ENCODE assay signal across 8 mouse cellular contexts in the genomic region with DNA sequence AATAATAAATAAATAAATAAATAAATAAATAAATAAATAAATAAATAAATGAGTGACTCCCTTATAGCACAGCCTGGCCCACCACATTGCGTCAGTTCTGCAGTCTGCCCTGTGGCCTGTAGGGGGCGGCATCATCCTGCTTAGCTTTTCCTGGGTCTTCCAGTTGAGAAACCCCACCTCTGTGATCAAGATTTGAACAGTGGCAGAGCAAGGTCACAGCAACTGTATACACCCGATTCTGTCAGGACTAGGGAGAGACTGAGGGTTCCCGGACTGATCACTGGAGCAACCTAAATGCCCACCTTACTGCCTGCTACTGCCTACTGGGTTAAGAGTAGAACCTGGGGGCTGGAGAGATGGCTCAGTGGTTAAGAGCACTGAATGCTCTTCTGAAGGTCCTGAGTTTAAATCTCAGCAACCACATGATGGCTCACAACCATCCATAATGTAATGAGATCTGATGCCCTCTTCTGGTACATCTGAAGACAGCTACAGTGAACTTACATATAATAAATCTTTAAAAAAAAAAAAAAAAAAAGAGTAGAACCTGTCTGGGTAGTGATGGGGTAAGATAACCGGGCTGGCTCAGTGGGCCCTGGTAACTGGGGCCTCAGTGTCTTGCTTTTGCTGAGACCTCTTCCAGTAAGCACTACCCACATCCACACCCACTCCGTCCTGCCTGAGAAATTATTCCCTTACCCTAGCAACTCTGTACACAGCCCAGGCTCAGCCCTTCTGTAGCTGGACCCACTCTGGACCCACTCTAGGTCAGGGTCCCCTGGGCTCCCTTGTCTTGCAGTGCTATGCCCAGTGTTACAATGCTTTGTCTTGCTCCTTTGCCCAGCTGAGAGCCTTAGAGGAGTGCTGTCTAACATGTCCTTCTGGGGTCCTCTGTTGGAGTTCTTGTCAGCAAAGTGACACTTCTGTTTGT. TPM values are rescaled to one million over a fixed set of nuclear protein-coding genes. Genes with fewer than 3 reads are reported as not detected.
A peak's percentile ranks its signal among the peaks of the same experiment; 100 is the strongest.
DNase-seq lines count a peak whose midpoint lies in the region; ATAC-seq and TF ChIP-seq lines count a peak whose summit lies in the region.

No protein-coding gene starts in this region.

- H3K4me3 ChIP-seq in E14TG2a.4 (replicated peaks; ENCODE audit: low read length), result no peak overlapping the region
- no peak overlapping the region for H3K4me3 ChIP-seq in liver, postnatal 0 days (ENCODE audit: low read depth, low read length)

- 28% methylated on average over 6 of the region's 6 CpGs for WGBS in liver, postnatal 0 days (ENCODE audit: insufficient replicate concordance)

- no peak overlapping the region for H3K9ac ChIP-seq in liver, postnatal 0 days (replicated peaks)

- 0 out of 2 replicates have a peak, but pooled peaks have one; percentile 57 for ATAC-seq in erythroid progenitor cell, adult 5-6 weeks (replicated peaks; ENCODE audit: low FRiP score, poor library complexity, severe bottlenecking)
- peak; percentile 59 for ATAC-seq in liver, postnatal 0 days

- intact Hi-C loops in heart, postnatal 25 days (cut with DNase I), result loop anchor here (1.0 to 5.0 kb wide), 2 partner anchors 37 to 76 kb away; no protein-coding TSS in a partner anchor

- TF ChIP-seq EP300 in liver, postnatal 0 days (IDR thresholded peaks at IDR 0.05; ENCODE audit: low read depth), result no peak

- peak; percentile 71 for DNase-seq in adrenal gland, postnatal 25 days
- DNase-seq in heart, postnatal 25 days (ENCODE audit: low spot score), result peak; percentile 70
- DNase-seq in layer of hippocampus, adult 18-20 months (ENCODE audit: low spot score in 2 of 2), result peak; percentile 54 to 84
- DNase-seq in liver, postnatal 0 days, result peak; percentile 89
- peak; percentile 31 for DNase-seq in ovary, postnatal 10 days (ENCODE audit: low spot score)
- DNase-seq in thymus, postnatal 0 days (ENCODE audit: low spot score), result peak; percentile 85

- TF ChIP-seq CTCF in E14TG2a.4 (conservative IDR thresholded peaks at IDR 0.05; ENCODE audit: low read length), result peak; percentile 98
- peak; percentile 89 for TF ChIP-seq CTCF in liver, postnatal 0 days (IDR thresholded peaks at IDR 0.05; ENCODE audit: low read depth)

- H3K27me3 ChIP-seq in E14TG2a.4 (ENCODE audit: insufficient read depth, low read length), result no peaks in the 10 kb centered on the region
- no peaks in the 10 kb centered on the region for H3K27me3 ChIP-seq in liver, postnatal 0 days (ENCODE audit: insufficient read depth, low read length)

- H3K9me3 ChIP-seq in E14TG2a.4 (ENCODE audit: low read length), result no peaks in the 10 kb centered on the region
- no peaks in the 10 kb centered on the region for H3K9me3 ChIP-seq in liver, postnatal 0 days (ENCODE audit: low read length)

- no peaks in the 10 kb centered on the region for H3K36me3 ChIP-seq in E14TG2a.4 (ENCODE audit: insufficient read depth, low read length)
- no peaks in the 10 kb centered on the region for H3K36me3 ChIP-seq in liver, postnatal 0 days (replicated peaks; ENCODE audit: insufficient read depth, low read length)

- peak overlapping the region; percentile 35; the same call in 1 of the 2 replicates for H3K4me2 ChIP-seq in liver, postnatal 0 days (ENCODE audit: low read depth, low read length)

- peaks cover 17% of the 10 kb centered on the region for H3K4me1 ChIP-seq in E14TG2a.4 (replicated peaks; ENCODE audit: low read depth, low read length)
- H3K4me1 ChIP-seq in liver, postnatal 0 days (ENCODE audit: insufficient read depth), result peaks cover 13% of the 10 kb centered on the region

- no peak overlapping the region for H3K27ac ChIP-seq in liver, postnatal 0 days (ENCODE audit: low read depth)

RNA-seq across cellular contexts. Expression of gene 1810055G02Rik, which starts 8.3 kb away (rescaled TPM):
- 21.2 and 30.4 TPM in 2 replicates for total RNA-seq in adrenal gland, postnatal 25 days (2021)
- total RNA-seq in erythroid progenitor cell, adult 5-6 weeks (2015; ENCODE audit: low replicate concordance), result 5.0 and 8.4 TPM in 2 replicates
- 3.1 and 3.2 TPM in 2 replicates for total RNA-seq in erythroid progenitor cell, adult 5-6 weeks (2017; ENCODE audit: low replicate concordance)
- total RNA-seq in heart, postnatal 25 days (2021), result 1 to 10 TPM; 7.9 to 8.3 TPM
- 10 to 100 TPM; 23.4 to 24.3 TPM for total RNA-seq in layer of hippocampus, adult 18-20 months (2021)
- polyA plus RNA-seq in liver, postnatal 0 days (2015; fragmentation: Nextera tagmentation; extraction: Ambion mirVana), result 48.2 and 52.7 TPM in 2 replicates
- 6.8 and 8.6 TPM in 2 replicates for polyA plus RNA-seq in thymus, postnatal 0 days (2015; fragmentation: Nextera tagmentation; extraction: Ambion mirVana)

RNA-seq across cellular contexts. Expression of gene Lrp5, which starts 13.4 kb away (rescaled TPM):
- total RNA-seq in adrenal gland, postnatal 25 days (2021), result 97.9 and 117 TPM in 2 replicates
- 0.42 and 5.0 TPM in 2 replicates for total RNA-seq in erythroid progenitor cell, adult 5-6 weeks (2015; ENCODE audit: low replicate concordance)
- 1.8 and 1.9 TPM in 2 replicates for total RNA-seq in erythroid progenitor cell, adult 5-6 weeks (2017; ENCODE audit: low replicate concordance)
- total RNA-seq in heart, postnatal 25 days (2021), result 10 to 100 TPM; 49.8 to 52.1 TPM
- total RNA-seq in layer of hippocampus, adult 18-20 months (2021), result 10 to 100 TPM in 1 of 2 experiments, 1 to 10 TPM in 1; 9.2 to 10.4 TPM
- polyA plus RNA-seq in liver, postnatal 0 days (2015; fragmentation: Nextera tagmentation; extraction: Ambion mirVana), result 2.7 and 3.6 TPM in 2 replicates
- polyA plus RNA-seq in thymus, postnatal 0 days (2015; fragmentation: Nextera tagmentation; extraction: Ambion mirVana), result 1.6 and 2.1 TPM in 2 replicates

Comparison
In these comparisons a context has a peak if more than half of its experiments do, and no peak if none do; other contexts are left out.
1. DNase-seq: peak in every context shown above with its lines; median percentile 89 in liver, postnatal 0 days; 85 in thymus, postnatal 0 days; 71 in adrenal gland, postnatal 25 days; 70 in heart, postnatal 25 days; 69 in layer of hippocampus, adult 18-20 months; 31 in ovary, postnatal 10 days.